Mouse (Mus musculus) heart, embryonic 12.5 days (tissue): Measurements from ENCODE around the gene Kif13a. TPM values are rescaled to one million over a fixed set of nuclear protein-coding genes. Genes with fewer than 3 reads are reported as not detected.

ENCODE experiments used
- ATAC-seq: fragments of 200-750 bp; cut with Nextera tagmentation; 2 replicates; pipeline ENCODE4 v1.8.0; 2017; ENCODE audit warnings: moderate TSS enrichment, moderate library complexity; ENCODE audit not compliant: insufficient number of reproducible peaks, low FRiP score
- H3K27ac ChIP-seq: fragments of 300-500 bp; sonication (generic); 2 replicates; pipeline ENCODE4 v1.5.1; 2016; ENCODE audit warnings: mild to moderate bottlenecking, moderate library complexity; ENCODE audit not compliant: poor library complexity, severe bottlenecking
- H3K27me3 ChIP-seq: fragments of 300-500 bp; sonication (generic); replicated peaks from 2 replicates; pipeline ENCODE4 v1.6.1; 2016; ENCODE audit warnings: mild to moderate bottlenecking, moderate library complexity
- H3K36me3 ChIP-seq: fragments of 300-500 bp; sonication (generic); 2 replicates; pipeline ENCODE4 v1.6.1; 2016; ENCODE audit warnings: mild to moderate bottlenecking, moderate library complexity
- H3K4me1 ChIP-seq: fragments of 300-500 bp; sonication (generic); replicated peaks from 2 replicates; pipeline ENCODE4 v1.6.1; 2016; ENCODE audit warnings: mild to moderate bottlenecking
- H3K4me2 ChIP-seq: fragments of 300-500 bp; sonication (generic); 2 replicates; pipeline ENCODE4 v1.6.1; 2016; ENCODE audit warnings: mild to moderate bottlenecking, moderate library complexity
- H3K4me3 ChIP-seq: fragments of 300-500 bp; sonication (generic); 2 replicates; pipeline ENCODE4 v1.5.1; 2016; ENCODE audit warnings: mild to moderate bottlenecking
- H3K9ac ChIP-seq: fragments of 300-500 bp; sonication (generic); 2 replicates; pipeline ENCODE4 v1.6.1; 2016; ENCODE audit warnings: mild to moderate bottlenecking, moderate library complexity
- H3K9me3 ChIP-seq: fragments of 300-500 bp; sonication (generic); replicated peaks from 2 replicates; pipeline ENCODE4 v1.6.1; 2016; ENCODE audit warnings: mild to moderate bottlenecking, moderate library complexity
- WGBS: fragments of 180-500 bp; shearing (Covaris S2); methylation state at CpG from one replicate; pipeline ENCODE4 v1.1.7; 2016; 5-methylcytosine and 5-hydroxymethylcytosine counted together
- polyA plus RNA-seq: library from polyadenylated mRNA; unstranded; fragments of >200 nt; fragmentation: Nextera tagmentation; extraction: Ambion mirVana; gene quantifications from 2 replicates; pipeline ENCODE4 v1.2.1, GENCODE M21; 2016

Kif13a gene
- polyA plus RNA-seq, 1 experiment from 2014 or later: 56.0 TPM

DNA sequence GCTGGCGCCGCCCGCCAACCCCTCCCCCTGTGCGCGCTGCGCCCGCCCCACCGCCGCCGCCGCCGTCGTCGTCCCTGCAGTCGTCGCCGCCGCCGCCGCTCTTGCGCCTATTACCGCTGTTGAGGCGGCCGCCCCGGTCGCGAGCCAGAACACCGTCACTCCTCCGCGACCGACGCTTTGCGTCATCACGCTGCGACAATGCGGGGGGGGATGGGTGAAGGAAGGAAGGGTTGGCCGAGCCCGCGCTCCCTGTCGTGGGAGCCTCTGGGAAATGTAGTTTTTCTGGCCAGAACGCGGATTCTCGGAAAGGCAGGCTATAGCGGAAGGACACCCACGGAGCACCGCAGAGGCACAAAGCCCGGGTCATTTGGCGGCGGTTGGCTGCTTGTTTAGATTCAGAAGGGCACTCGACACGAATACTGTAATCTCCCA, 201.8 kb downstream of the Kif13a start, which contains the start of gene Nup153:
Gene Nup153 (minus strand): TSS at position 104 of the 432 bp plus-strand sequence.
- Histone ChIP-seq H3K27ac (peak within 1 kb of the TSS; percentile 97), H3K9ac (peak within 1 kb of the TSS; percentile 91), H3K4me1 (peaks cover 11% of the 10 kb centered on the region), H3K9me3 (no peaks in the 10 kb centered on the region), H3K27me3 (no peaks in the 10 kb centered on the region), H3K4me2 (peak within 1 kb of the TSS; percentile 85), H3K36me3 (no peaks in the 10 kb centered on the region), H3K4me3 (peak within 1 kb of the TSS; percentile 75)
- 0% methylated on average over 46 of the region's 51 CpGs for WGBS
- ATAC-seq: peak; percentile 87

DNA sequence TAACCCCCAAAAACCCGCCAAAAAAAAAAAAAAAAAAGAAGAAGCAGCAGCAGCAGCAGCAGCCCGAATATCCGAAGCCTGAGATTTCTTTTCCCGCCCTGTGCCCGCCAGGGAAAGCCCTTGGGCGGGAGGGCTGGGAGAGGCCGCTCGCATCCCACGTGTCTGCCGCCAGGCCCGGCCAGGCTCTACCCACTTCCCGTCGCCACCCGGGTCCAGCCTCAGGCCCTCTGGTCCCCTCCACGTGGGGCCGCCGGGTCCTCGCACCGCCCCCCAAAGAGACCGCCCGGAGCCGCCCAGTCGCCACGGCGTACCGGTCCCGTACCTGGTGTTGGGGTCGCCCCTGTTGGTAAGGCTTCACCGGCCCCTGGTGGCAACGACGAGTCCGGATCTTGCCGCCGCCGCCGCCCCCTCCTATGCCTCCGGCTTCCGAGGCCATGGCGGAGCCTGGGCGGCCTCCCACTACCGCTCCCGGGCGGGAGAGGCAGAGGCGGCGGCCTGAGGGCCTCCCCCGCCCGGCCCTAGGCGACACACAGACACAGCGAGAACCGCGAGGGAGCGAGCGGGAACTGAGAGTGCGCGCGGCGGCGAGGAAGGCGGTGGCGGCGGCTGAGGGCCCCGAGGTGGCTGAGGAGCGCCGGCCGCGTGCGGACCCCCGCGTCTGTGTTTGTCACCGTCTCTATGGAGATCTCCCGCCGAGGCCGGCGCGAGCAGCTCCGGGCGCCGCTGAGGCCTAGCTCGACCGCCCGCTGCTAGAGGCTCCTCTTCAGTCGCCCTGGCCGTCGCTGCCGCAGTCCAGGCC, 202.4 kb downstream of the Kif13a start:
- under 1% methylated on average over 78 of the region's 85 CpGs for whole genome bisulfite sequencing
- Histone ChIP-seq H3K9ac (peak overlapping the region; percentile 91), H3K27me3 (no peaks in the 10 kb centered on the region), H3K36me3 (no peaks in the 10 kb centered on the region), H3K27ac (peak overlapping the region; percentile 97), H3K4me2 (peak overlapping the region; percentile 85), H3K4me1 (peaks cover 11% of the 10 kb centered on the region), H3K9me3 (no peaks in the 10 kb centered on the region), H3K4me3 (peak overlapping the region; percentile 75)
- peak; percentile 78 for ATAC-seq

DNA sequence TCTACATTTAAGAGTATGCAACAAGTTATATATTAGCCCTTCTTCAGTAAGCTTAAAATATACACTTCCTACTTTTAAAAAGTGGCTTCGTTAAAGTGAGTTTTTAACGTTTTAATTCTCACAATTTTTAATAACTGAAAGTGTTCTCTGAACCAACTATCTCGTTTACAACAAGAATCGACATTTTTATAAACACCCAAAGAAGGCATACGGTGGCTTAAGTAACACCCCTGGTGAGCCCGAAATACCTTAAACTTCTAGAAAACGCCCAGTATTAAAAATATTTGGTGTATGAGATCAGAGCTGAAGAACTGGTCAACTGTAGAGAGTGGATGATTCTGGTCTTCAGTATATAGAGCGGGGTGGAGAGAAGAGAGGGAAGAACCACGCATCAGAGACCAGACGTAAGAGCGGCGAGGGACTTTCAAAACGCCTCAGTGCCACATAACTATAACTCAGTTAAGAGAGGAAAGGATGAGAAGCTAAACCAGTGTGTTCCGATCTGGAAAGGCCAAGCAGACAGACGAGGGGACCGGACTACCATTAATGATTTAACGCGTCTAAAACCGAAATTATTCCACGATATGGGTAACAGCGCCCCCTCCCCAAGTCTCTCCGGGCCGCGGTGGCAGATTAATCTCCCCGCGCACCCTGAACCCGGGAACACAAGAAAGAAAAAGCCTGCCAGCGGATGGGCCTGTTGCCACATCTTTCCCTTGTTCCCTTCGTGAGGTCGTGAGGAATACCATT, 203.2 kb downstream of the Kif13a start:
- no peaks in the 10 kb centered on the region for H3K27me3 ChIP-seq
- peak overlapping the region; percentile 97 for H3K27ac ChIP-seq
- H3K4me1 ChIP-seq: peaks cover 11% of the 10 kb centered on the region
- ATAC-seq: no peak
- H3K4me2 ChIP-seq: peak overlapping the region; percentile 85
- WGBS: under 1% methylated on average over 30 of the region's 30 CpGs
- peak overlapping the region; percentile 75 for H3K4me3 ChIP-seq
- H3K9me3 ChIP-seq: no peaks in the 10 kb centered on the region
- no peaks in the 10 kb centered on the region for H3K36me3 ChIP-seq
- peak overlapping the region; percentile 91 for H3K9ac ChIP-seq

DNA sequence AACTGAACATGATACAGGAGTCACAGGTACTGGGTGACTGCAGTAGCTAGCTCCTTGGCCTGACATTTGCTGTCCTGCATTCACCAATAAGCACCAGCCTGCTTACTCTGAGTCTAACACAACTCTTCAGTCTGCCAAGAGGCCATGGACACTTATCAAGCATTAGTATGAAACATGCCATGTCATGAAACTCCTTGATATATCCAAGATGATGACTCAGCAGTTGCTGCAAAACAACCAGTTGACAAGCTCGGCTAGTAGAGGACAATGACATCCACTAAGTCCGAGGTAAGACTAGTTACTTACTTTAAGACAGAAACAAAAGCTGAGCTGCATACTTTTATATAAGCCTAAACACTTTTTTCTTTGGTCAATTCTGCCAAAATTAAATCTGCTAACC, 204.4 kb downstream of the Kif13a start:
- Histone ChIP-seq H3K4me2 (peak overlapping the region; percentile 59), H3K4me1 (peaks cover 11% of the 10 kb centered on the region), H3K9ac (peak overlapping the region; percentile 28; the same call in 1 of the 2 replicates), H3K27me3 (no peaks in the 10 kb centered on the region), H3K4me3 (peak overlapping the region; percentile 25; the same call in 1 of the 2 replicates), H3K27ac (no peak overlapping the region), H3K9me3 (no peaks in the 10 kb centered on the region), H3K36me3 (no peaks in the 10 kb centered on the region)
- 18% methylated on average over 2 of the region's 2 CpGs for WGBS
- peak; percentile 31; the same call in 1 of the 2 replicates for ATAC-seq

DNA sequence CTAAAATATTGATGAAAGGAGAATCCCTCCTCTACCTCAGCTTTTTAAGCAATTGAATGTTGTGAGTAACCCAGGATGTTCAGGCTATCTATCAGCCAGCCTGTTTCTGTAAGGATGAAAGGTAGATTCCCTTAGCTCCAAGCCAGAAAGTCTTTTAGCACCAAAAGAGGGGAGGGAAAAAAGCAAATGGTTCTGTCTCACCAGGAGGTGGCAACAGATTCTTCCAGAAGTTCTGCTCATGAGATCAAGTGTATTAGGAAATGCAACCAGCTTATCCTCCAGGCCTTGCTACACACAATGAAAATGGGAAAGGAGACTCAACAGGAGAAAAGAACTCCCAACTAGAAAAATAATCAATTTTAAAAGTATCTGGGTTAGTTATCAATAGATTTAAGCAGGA, 205.3 kb downstream of the Kif13a start:
- H3K4me3 ChIP-seq: no peak overlapping the region
- H3K27me3 ChIP-seq: no peaks in the 10 kb centered on the region
- H3K9ac ChIP-seq: peak overlapping the region; percentile 40; the same call in 1 of the 2 replicates
- 0 out of 2 replicates have a peak, but pooled peaks cover 2% of the 10 kb centered on the region for H3K36me3 ChIP-seq
- peak overlapping the region; percentile 41 for H3K4me2 ChIP-seq
- no peak overlapping the region for H3K27ac ChIP-seq
- H3K9me3 ChIP-seq: no peaks in the 10 kb centered on the region
- no peak for ATAC-seq
- H3K4me1 ChIP-seq: peaks cover 11% of the 10 kb centered on the region

DNA sequence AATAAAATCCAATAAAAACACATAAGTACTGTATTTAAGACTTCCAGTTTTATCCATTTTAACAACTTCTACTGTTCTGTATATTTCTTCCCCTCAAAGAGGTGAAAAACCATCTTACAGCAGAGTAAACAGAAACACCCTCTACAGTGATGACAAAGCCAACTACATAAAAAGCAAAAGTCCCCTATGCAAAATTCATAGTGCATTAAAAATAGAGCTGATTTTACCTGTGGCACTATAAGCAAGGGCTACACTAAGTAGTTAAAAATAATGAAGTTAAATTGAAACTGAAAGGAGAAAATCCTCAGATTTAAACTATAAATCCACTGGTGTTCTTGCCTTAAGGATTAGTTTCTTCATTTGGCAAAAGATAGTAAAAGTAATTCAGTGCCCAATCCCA, 208.7 kb downstream of the Kif13a start:
- H3K4me2 ChIP-seq: no peak overlapping the region
- 0 out of 2 replicates have a peak, but pooled peaks cover 10% of the 10 kb centered on the region for H3K36me3 ChIP-seq
- peaks cover 17% of the 10 kb centered on the region for H3K4me1 ChIP-seq
- ATAC-seq: no peak
- no peak overlapping the region for H3K9ac ChIP-seq
- no peak overlapping the region for H3K27ac ChIP-seq
- H3K9me3 ChIP-seq: no peaks in the 10 kb centered on the region
- H3K4me3 ChIP-seq: no peak overlapping the region
- no peaks in the 10 kb centered on the region for H3K27me3 ChIP-seq

DNA sequence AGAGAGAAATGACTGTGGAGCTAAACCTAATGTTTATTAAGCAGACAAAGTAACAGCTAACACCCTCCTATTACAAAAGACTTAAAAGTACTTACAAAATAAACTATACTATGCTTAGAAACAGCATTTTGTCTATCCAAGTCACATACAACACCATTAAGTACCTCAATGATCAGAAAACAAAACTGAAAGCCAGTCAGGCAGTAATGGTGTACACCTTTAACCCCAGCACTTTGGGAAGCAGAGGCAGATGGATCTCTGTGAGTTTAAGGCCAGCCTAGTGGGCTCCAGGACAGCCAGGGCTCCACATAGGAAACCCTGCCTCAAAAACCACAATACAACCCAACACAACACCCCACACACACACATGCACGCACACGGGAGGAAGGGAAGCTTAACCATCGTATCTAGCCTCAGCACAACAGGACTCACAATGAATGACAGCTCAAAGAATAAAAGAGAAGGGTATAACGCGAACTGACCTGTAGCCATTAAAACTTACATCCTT, 210.7 kb downstream of the Kif13a start:
- WGBS: 86% methylated on average over 5 of the region's 5 CpGs
- ATAC-seq: no peak
- no peak overlapping the region for H3K4me2 ChIP-seq

DNA sequence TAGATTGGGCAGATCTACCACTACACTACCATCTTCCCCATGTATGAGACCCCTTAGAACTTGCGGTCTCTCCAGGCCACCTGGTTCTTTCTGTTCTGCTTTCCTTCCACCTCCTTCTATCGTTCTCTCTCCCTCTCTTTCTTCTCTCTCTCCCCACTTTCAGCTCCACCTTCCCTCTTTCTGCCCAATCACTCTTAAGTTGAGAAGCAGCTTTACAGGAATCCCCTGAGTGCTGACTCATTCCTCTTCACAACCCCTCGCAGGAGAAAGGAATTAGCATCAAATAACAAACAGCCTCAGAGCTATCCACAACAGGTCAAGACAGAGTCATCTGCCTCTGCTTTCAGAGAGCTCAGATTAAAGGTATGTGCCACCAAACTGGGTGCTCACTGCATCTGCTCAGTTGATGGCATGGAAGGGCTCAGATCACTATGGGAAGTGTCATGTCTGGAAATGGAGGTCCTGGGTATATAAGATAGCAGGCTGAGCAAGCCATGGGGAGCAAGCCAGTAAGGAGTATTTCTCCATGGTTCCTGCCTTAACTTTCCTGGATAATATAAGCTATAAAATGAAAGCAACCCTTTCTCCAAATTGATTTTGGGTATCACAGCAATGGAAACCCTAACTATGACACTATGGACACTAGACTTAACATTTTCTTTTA, 213.6 kb downstream of the Kif13a start:
- peak; percentile 88 for ATAC-seq
- Histone ChIP-seq H3K4me2 (no peak overlapping the region), H3K9me3 (no peaks in the 10 kb centered on the region), H3K4me1 (0 out of 2 replicates have a peak, but pooled peaks cover 7% of the 10 kb centered on the region), H3K27ac (no peak overlapping the region), H3K4me3 (no peak overlapping the region), H3K36me3 (peaks cover 34% of the 10 kb centered on the region), H3K9ac (no peak overlapping the region), H3K27me3 (no peaks in the 10 kb centered on the region)
- WGBS: 65% methylated on average over 3 of the region's 3 CpGs

More for the DNA sequence above, 210.7 kb downstream of the Kif13a start:
- Histone ChIP-seq H3K27ac (no peak overlapping the region), H3K4me1 (0 out of 2 replicates have a peak, but pooled peaks cover 7% of the 10 kb centered on the region), H3K4me3 (no peak overlapping the region), H3K9ac (no peak overlapping the region), H3K27me3 (no peaks in the 10 kb centered on the region), H3K36me3 (0 out of 2 replicates have a peak, but pooled peaks cover 14% of the 10 kb centered on the region), H3K9me3 (no peaks in the 10 kb centered on the region)

DNA sequence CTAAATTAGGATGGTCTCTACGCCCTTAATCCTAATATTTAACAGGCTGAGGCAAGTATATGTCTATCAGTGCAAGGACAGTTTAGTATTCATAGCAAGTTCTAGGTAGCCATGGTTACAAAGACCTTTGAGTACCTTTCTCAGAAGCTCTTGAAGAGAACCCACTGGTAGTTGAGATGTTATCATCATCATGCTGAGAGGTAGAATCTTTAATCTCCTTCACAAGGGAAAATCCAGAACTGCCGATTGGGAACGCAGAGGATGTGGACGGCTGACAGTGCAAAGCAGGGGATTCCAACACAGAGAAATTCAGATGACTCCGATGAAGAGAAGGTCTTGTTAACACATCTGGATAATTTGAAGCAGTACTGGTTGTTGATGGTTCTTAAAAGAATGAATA, 216.2 kb downstream of the Kif13a start:
- no peaks in the 10 kb centered on the region for H3K27me3 ChIP-seq
- 89% methylated on average over 5 of the region's 5 CpGs for WGBS
- 0 out of 2 replicates have a peak, but pooled peaks cover 4% of the 10 kb centered on the region for H3K4me1 ChIP-seq
- no peak overlapping the region for H3K4me3 ChIP-seq
- H3K27ac ChIP-seq: no peak overlapping the region
- H3K9ac ChIP-seq: no peak overlapping the region
- ATAC-seq: no peak
- H3K36me3 ChIP-seq: peaks cover 49% of the 10 kb centered on the region
- no peaks in the 10 kb centered on the region for H3K9me3 ChIP-seq
- H3K4me2 ChIP-seq: no peak overlapping the region

DNA sequence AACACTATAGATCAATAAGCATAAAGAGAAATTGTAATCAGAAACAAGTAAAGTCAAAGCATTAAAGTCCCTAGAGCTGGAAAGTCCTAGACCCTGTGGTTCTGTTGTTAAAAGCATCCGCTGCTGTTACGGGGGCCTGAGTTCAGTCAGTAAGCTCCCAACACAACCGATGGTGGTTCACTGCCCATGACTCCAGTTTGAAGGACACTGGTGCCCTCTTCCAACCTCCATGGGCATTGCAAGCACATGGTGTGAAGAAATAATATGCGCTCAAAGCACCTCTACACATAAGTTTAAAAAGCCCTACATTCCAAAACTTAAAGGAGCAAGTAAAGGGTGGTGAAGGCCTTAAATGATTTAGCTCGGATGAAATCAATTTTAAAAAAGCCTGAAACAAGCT, 226.5 kb downstream of the Kif13a start:
- Histone ChIP-seq H3K4me3 (no peak overlapping the region), H3K4me1 (no peaks in the 10 kb centered on the region), H3K27me3 (no peaks in the 10 kb centered on the region), H3K4me2 (no peak overlapping the region), H3K27ac (no peak overlapping the region), H3K36me3 (peaks cover 31% of the 10 kb centered on the region), H3K9ac (no peak overlapping the region), H3K9me3 (no peaks in the 10 kb centered on the region)
- no peak for ATAC-seq
- WGBS: 87% methylated on average over 5 of the region's 5 CpGs
